Mouse (Mus musculus) thymus, adult 2 months (tissue): ENCODE measurements at regions not wholly inside any gene's neighbourhood (a gene's known extent, or its start where the extent isn't known, plus 50 kb on each side); places are given as distances from the start of the nearest gene placed in this dataset.

Experiments
- CTCF ChIP-seq: fragments of 200-500 bp; IDR thresholded peaks from 2 replicates; pipeline ENCODE4 v1.5.1; 2012; ENCODE audit warnings: mild to moderate bottlenecking, control low read depth, low read length, moderate library complexity, borderline replicate concordance; ENCODE audit not compliant: control insufficient read depth, poor library complexity, insufficient read depth; ENCODE audit errors: extremely low read depth
- POLR2A ChIP-seq: fragments of 200-500 bp; IDR thresholded peaks from 2 replicates; pipeline ENCODE4 v1.6.1; 2012; ENCODE audit warnings: mild to moderate bottlenecking, low read length, control low read depth, moderate library complexity; ENCODE audit not compliant: control insufficient read depth, poor library complexity, insufficient read depth; ENCODE audit errors: extremely low read depth

- TF ChIP-seq CTCF (no peak), POLR2A (no peak)
These were observed 167.8 kb upstream of the H2al1a start for GRCm38 (mm10) chrX:11131253-11131652.
